Mouse (Mus musculus) MEL-GATA-1-ER (cell line): ENCODE data around the gene Ccdc102a.
"Not testable (repeated sequence)": the region's sequence is repeated elsewhere in the genome, so short reads cannot be mapped to it uniquely, and the experiment has no call there.

Experiments used
- DNase-seq: peaks from one replicate; pipeline ENCODE4 v3.0.0-alpha.2; 2012; ENCODE audit warnings: low read depth; ENCODE audit errors: extremely low read depth

Gene Ccdc102a

GRCm38 (mm10) chr8:94875096-94875870 is 42.6 kb downstream of the Ccdc102a start:
- no peak for DNase-seq

GRCm38 (mm10) chr8:94874358-94874757 is 43.5 kb downstream of the Ccdc102a start:
- peak; percentile 50 for DNase-seq

- no peak for DNase-seq
Observed at GRCm38 (mm10) chr8:94872576-94872975, 45.3 kb downstream of the Ccdc102a start.

- no peak for DNase-seq
Observed at GRCm38 (mm10) chr8:94872156-94872555, 45.7 kb downstream of the Ccdc102a start.

GRCm38 (mm10) chr8:94871108-94871894 is 46.6 kb downstream of the Ccdc102a start:
- DNase-seq = peak; percentile 48

GRCm38 (mm10) chr8:94870474-94871107 is 47.3 kb downstream of the Ccdc102a start:
- DNase-seq = no peak

- DNase-seq = no peak
Observed at GRCm38 (mm10) chr8:94870003-94870402, 47.9 kb downstream of the Ccdc102a start.

GRCm38 (mm10) chr8:94869146-94869545 is 48.8 kb downstream of the Ccdc102a start:
- no peak for DNase-seq

- no peak for DNase-seq
Observed at GRCm38 (mm10) chr8:94866921-94867320, 51.0 kb downstream of the Ccdc102a start.

- no peak for DNase-seq
Observed at GRCm38 (mm10) chr8:94865292-94865691, 52.6 kb downstream of the Ccdc102a start.

- no peak for DNase-seq
Observed at GRCm38 (mm10) chr8:94863897-94864673, 53.8 kb downstream of the Ccdc102a start.

GRCm38 (mm10) chr8:94862487-94863220 is 55.2 kb downstream of the Ccdc102a start:
- no peak for DNase-seq

- no peak for DNase-seq
Observed at GRCm38 (mm10) chr8:94861352-94861910, 56.5 kb downstream of the Ccdc102a start.

GRCm38 (mm10) chr8:94857346-94858173 is 60.3 kb downstream of the Ccdc102a start, which contains the start of gene Polr2c:
TSS of gene Polr2c (plus strand) at chr8:94857450.
- DNase-seq = peak; percentile 65

GRCm38 (mm10) chr8:94857011-94857345 is 60.9 kb downstream of the Ccdc102a start:
- DNase-seq = no peak

GRCm38 (mm10) chr8:94854761-94855160 is 63.1 kb downstream of the Ccdc102a start:
- not testable (repeated sequence) for DNase-seq
